Mouse (Mus musculus): Measurements from ENCODE around the gene Rundc3a. TPM values are rescaled to one million over a fixed set of nuclear protein-coding genes. Genes with fewer than 3 reads are reported as not detected.
A peak's percentile ranks its signal among the peaks of the same experiment; 100 is the strongest.

The Rundc3a gene
- 1.7 and 2.3 TPM in 2 replicates for polyA plus RNA-seq (2016; fragmentation: Nextera tagmentation; extraction: Ambion mirVana)

GRCm38 (mm10) chr11:102393238-102393634, at the start of gene Rundc3a:
TSS of gene Rundc3a (plus strand) at chr11:102393403.
- peaks cover 50% of the 10 kb centered on the region for H3K27me3 ChIP-seq
- H3K27ac ChIP-seq = no peak within 1 kb of the TSS
- WGBS = under 1% methylated on average over 28 of the region's 34 CpGs
- H3K9me3 ChIP-seq = no peaks in the 10 kb centered on the region
- H3K4me1 ChIP-seq (replicated peaks) = peaks cover 26% of the 10 kb centered on the region
- ATAC-seq (ENCODE audit: insufficient number of reproducible peaks, insufficient read depth, low FRiP score, low TSS enrichment, low read depth) = peak; percentile 86
- H3K36me3 ChIP-seq = no peaks in the 10 kb centered on the region
- H3K4me3 ChIP-seq (replicated peaks) = peak within 1 kb of the TSS; percentile 44
- peak within 1 kb of the TSS; percentile 90 for H3K4me2 ChIP-seq
- H3K9ac ChIP-seq (replicated peaks) = peak within 1 kb of the TSS; percentile 40

GRCm38 (mm10) chr11:102344458-102344857, 48.7 kb upstream of the Rundc3a start:
- H3K4me2 ChIP-seq = no peak overlapping the region
- H3K9ac ChIP-seq (replicated peaks) = no peak overlapping the region
- H3K9me3 ChIP-seq = no peaks in the 10 kb centered on the region
- H3K36me3 ChIP-seq = no peaks in the 10 kb centered on the region
- 83% methylated on average over 3 of the region's 3 CpGs for WGBS
- H3K4me3 ChIP-seq (replicated peaks) = no peak overlapping the region
- ATAC-seq (ENCODE audit: insufficient number of reproducible peaks, insufficient read depth, low FRiP score, low TSS enrichment, low read depth) = no peak
- peaks cover 5% of the 10 kb centered on the region; the same call in 1 of the 2 replicates for H3K4me1 ChIP-seq (replicated peaks)
- H3K27ac ChIP-seq = no peak overlapping the region
- H3K27me3 ChIP-seq = no peaks in the 10 kb centered on the region

DNA sequence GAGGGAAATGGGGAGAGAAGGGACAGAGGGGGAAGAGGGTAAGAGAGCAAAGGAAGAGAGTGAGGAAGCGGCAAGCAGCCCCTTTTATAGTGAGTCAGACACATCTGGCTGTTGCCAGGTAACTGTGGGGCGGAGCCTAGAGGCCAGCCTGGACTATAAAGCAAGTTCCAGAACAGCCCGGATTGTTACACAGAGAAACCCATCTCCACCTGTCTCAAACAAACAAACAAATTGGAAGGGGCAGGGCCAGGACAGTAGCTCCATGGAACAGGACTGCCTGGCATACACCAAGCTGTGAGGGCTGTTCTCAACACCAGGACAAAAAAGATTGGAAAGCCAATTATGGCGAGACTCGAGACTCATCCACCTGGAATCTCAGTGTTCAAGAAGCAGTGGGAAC, 46.3 kb upstream of the Rundc3a start:
- 51% methylated on average over 5 of the region's 5 CpGs for WGBS
- Histone ChIP-seq H3K36me3 (no peaks in the 10 kb centered on the region), H3K9ac (replicated peaks) (no peak overlapping the region), H3K4me1 (replicated peaks) (peaks cover 5% of the 10 kb centered on the region; the same call in 1 of the 2 replicates), H3K4me3 (replicated peaks) (no peak overlapping the region), H3K27ac (no peak overlapping the region), H3K4me2 (no peak overlapping the region), H3K27me3 (peaks cover 10% of the 10 kb centered on the region; the same call in 1 of the 2 replicates), H3K9me3 (no peaks in the 10 kb centered on the region)
- no peak for ATAC-seq (ENCODE audit: insufficient number of reproducible peaks, insufficient read depth, low FRiP score, low TSS enrichment, low read depth)

GRCm38 (mm10) chr11:102347683-102348082, 45.5 kb upstream of the Rundc3a start:
- Histone ChIP-seq H3K9ac (replicated peaks) (no peak overlapping the region), H3K4me2 (no peak overlapping the region), H3K4me3 (replicated peaks) (no peak overlapping the region), H3K4me1 (replicated peaks) (peaks cover 5% of the 10 kb centered on the region), H3K27me3 (peaks cover 14% of the 10 kb centered on the region; the same call in 1 of the 2 replicates), H3K27ac (no peak overlapping the region), H3K9me3 (no peaks in the 10 kb centered on the region), H3K36me3 (no peaks in the 10 kb centered on the region)
- WGBS = 73% methylated on average over 5 of the region's 5 CpGs
- ATAC-seq (ENCODE audit: insufficient number of reproducible peaks, insufficient read depth, low FRiP score, low TSS enrichment, low read depth) = no peak

GRCm38 (mm10) chr11:102348101-102348585, 45.1 kb upstream of the Rundc3a start:
- no peak for ATAC-seq (ENCODE audit: insufficient number of reproducible peaks, insufficient read depth, low FRiP score, low TSS enrichment, low read depth)
- WGBS = 87% methylated on average over 7 of the region's 7 CpGs

DNA sequence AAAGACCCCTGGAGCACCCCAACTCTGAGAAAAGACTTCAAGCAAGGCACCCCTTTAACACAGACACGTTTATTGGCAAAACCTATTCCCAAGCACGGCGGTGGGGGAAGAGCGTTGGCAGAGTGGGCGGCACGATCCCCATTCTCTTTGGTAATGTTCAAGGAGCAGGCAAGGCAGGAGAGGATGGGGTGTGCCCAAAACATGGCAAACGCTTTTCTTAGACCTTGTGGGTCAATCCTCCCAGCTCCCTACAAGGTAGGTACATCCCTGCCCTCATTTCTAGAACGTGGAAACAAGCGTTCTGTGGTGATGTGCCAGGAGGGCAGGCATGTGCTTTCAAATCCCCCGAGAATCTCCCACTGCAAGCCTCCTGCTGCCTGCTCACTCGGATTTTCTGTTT, 44.4 kb upstream of the Rundc3a start:
- H3K9ac ChIP-seq (replicated peaks) = no peak overlapping the region
- H3K27ac ChIP-seq = no peak overlapping the region
- H3K4me2 ChIP-seq = no peak overlapping the region
- H3K27me3 ChIP-seq = peaks cover 23% of the 10 kb centered on the region; the same call in 1 of the 2 replicates
- no peaks in the 10 kb centered on the region for H3K9me3 ChIP-seq
- WGBS = 84% methylated on average over 11 of the region's 11 CpGs
- ATAC-seq (ENCODE audit: insufficient number of reproducible peaks, insufficient read depth, low FRiP score, low TSS enrichment, low read depth) = no peak
- no peaks in the 10 kb centered on the region for H3K36me3 ChIP-seq
- H3K4me1 ChIP-seq (replicated peaks) = peaks cover 8% of the 10 kb centered on the region
- no peak overlapping the region for H3K4me3 ChIP-seq (replicated peaks)

More at GRCm38 (mm10) chr11:102348101-102348585, 45.1 kb upstream of the Rundc3a start:
- Histone ChIP-seq H3K4me1 (replicated peaks) (peaks cover 8% of the 10 kb centered on the region), H3K9me3 (no peaks in the 10 kb centered on the region), H3K4me3 (replicated peaks) (no peak overlapping the region), H3K27ac (no peak overlapping the region), H3K9ac (replicated peaks) (no peak overlapping the region), H3K4me2 (no peak overlapping the region), H3K27me3 (peaks cover 17% of the 10 kb centered on the region; the same call in 1 of the 2 replicates), H3K36me3 (no peaks in the 10 kb centered on the region)

- H3K9ac ChIP-seq (replicated peaks) = no peak overlapping the region
- no peak overlapping the region for H3K4me2 ChIP-seq
- no peak for ATAC-seq (ENCODE audit: insufficient number of reproducible peaks, insufficient read depth, low FRiP score, low TSS enrichment, low read depth)
- H3K4me3 ChIP-seq (replicated peaks) = no peak overlapping the region
- no peaks in the 10 kb centered on the region for H3K36me3 ChIP-seq
- no peaks in the 10 kb centered on the region for H3K9me3 ChIP-seq
- 79% methylated on average over 3 of the region's 3 CpGs for WGBS
- H3K27ac ChIP-seq = no peak overlapping the region
- peaks cover 27% of the 10 kb centered on the region; the same call in 1 of the 2 replicates for H3K27me3 ChIP-seq
- H3K4me1 ChIP-seq (replicated peaks) = peaks cover 8% of the 10 kb centered on the region
Observed at GRCm38 (mm10) chr11:102349189-102349954, 43.8 kb upstream of the Rundc3a start.

GRCm38 (mm10) chr11:102350416-102350815, 42.8 kb upstream of the Rundc3a start:
- no peak for ATAC-seq (ENCODE audit: insufficient number of reproducible peaks, insufficient read depth, low FRiP score, low TSS enrichment, low read depth)
- WGBS = 91% methylated on average over 4 of the region's 4 CpGs

GRCm38 (mm10) chr11:102350981-102351523, 42.2 kb upstream of the Rundc3a start:
- 87% methylated on average over 17 of the region's 17 CpGs for WGBS
- H3K9ac ChIP-seq (replicated peaks) = no peak overlapping the region
- H3K4me1 ChIP-seq (replicated peaks) = peaks cover 8% of the 10 kb centered on the region
- no peak for ATAC-seq (ENCODE audit: insufficient number of reproducible peaks, insufficient read depth, low FRiP score, low TSS enrichment, low read depth)
- H3K36me3 ChIP-seq = no peaks in the 10 kb centered on the region
- H3K27ac ChIP-seq = no peak overlapping the region
- no peak overlapping the region for H3K4me3 ChIP-seq (replicated peaks)
- H3K4me2 ChIP-seq = no peak overlapping the region
- H3K9me3 ChIP-seq = no peaks in the 10 kb centered on the region
- H3K27me3 ChIP-seq = peaks cover 29% of the 10 kb centered on the region; the same call in 1 of the 2 replicates

More at GRCm38 (mm10) chr11:102350416-102350815, 42.8 kb upstream of the Rundc3a start:
- Histone ChIP-seq H3K9ac (replicated peaks) (no peak overlapping the region), H3K4me2 (no peak overlapping the region), H3K4me3 (replicated peaks) (no peak overlapping the region), H3K27me3 (peaks cover 27% of the 10 kb centered on the region; the same call in 1 of the 2 replicates), H3K27ac (no peak overlapping the region), H3K9me3 (no peaks in the 10 kb centered on the region), H3K36me3 (no peaks in the 10 kb centered on the region), H3K4me1 (replicated peaks) (peaks cover 8% of the 10 kb centered on the region)

DNA sequence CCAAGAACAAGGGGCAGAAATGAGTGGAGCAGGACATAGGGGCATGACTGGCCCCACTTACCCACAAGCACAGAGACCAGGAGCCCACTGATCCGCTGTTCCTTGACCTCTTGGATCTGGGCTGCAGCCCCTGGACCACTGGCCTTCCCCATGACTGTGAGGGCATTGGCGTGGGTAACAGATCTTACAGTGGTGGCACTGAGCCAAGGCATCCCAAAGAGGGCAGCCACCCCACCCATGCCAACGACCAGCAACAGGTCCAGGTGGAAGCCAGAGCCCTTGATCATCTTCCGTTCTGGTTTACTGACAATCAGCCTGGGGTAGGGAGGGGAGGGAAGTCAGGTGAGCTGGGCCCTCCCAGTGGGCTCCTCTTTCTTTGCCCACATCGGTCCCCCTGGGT, 40.8 kb upstream of the Rundc3a start:
- H3K4me3 ChIP-seq (replicated peaks) = no peak overlapping the region
- WGBS = 64% methylated on average over 5 of the region's 5 CpGs

DNA sequence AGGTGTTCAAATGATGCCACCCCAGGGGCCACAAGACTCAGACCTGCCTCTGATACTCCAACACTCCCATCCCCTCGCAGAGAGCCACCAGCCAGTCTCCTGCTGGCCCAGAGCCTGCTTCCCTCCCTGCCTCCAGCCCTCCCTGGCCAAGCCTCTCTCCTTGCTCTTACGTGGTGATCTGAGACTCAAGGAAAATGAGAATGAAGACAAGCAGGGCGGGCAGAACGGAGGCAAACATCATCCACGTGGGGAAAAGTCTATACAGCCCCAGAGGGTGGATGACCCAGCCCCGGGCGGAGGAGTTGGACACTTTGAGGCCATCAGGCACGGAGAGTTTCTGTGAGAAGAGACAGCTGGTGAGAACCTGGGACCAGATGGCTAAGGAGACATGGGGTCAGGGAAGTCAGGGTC, 40.2 kb upstream of the Rundc3a start:
- Histone ChIP-seq H3K27me3 (peaks cover 47% of the 10 kb centered on the region), H3K4me2 (no peak overlapping the region), H3K9me3 (no peaks in the 10 kb centered on the region), H3K4me3 (replicated peaks) (no peak overlapping the region), H3K27ac (no peak overlapping the region), H3K36me3 (no peaks in the 10 kb centered on the region), H3K4me1 (replicated peaks) (peaks cover 3% of the 10 kb centered on the region; the same call in 1 of the 2 replicates), H3K9ac (replicated peaks) (peak overlapping the region; percentile 12; the same call in 1 of the 2 replicates)
- ATAC-seq (ENCODE audit: insufficient number of reproducible peaks, insufficient read depth, low FRiP score, low TSS enrichment, low read depth) = no peak
- WGBS = 38% methylated on average over 8 of the region's 8 CpGs

More for the DNA sequence above, 40.8 kb upstream of the Rundc3a start:
- Histone ChIP-seq H3K27ac (no peak overlapping the region), H3K4me1 (replicated peaks) (peaks cover 3% of the 10 kb centered on the region; the same call in 1 of the 2 replicates), H3K36me3 (no peaks in the 10 kb centered on the region), H3K9ac (replicated peaks) (0 out of 2 replicates have a peak overlapping the region, but pooled peaks have one; percentile 12), H3K9me3 (no peaks in the 10 kb centered on the region), H3K4me2 (no peak overlapping the region), H3K27me3 (peaks cover 41% of the 10 kb centered on the region; the same call in 1 of the 2 replicates)
- ATAC-seq (ENCODE audit: insufficient number of reproducible peaks, insufficient read depth, low FRiP score, low TSS enrichment, low read depth) = no peak
